Mouse (Mus musculus) spleen, embryonic (tissue): ENCODE measurements around the gene Mrps26.
"Not testable (repeated sequence)": the region's sequence is repeated elsewhere in the genome, so short reads cannot be mapped to it uniquely, and the experiment has no call there.

ENCODE experiments used
- CTCF ChIA-PET: fragments of 350-600 bp; sonication (Branson Sonifier 250); formaldehyde crosslinking; loops from one replicate; lab custom pipeline; 2022; lab: Charles Lee

The Mrps26 gene

DNA sequence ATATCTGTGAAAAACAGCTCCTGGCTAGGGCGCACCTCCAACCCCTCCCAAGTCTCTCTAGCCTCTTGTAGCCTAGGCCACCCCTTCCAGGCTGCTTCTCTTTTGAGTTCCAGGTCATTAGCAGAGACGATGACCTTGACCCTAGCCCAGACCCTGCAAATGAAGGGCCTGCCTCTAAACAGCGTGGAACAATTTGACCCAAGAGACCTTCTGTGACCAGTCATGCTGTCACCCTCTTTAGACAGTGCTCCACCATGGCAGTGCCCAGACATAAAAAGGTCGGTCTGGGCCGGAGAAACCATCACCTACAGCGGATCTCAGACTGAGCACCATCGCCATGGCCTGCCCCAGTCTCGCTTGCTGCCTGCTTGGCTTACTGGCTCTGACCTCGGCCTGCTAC, 12.3 kb downstream of the Mrps26 start, which contains the start of gene Oxt:
Oxt (plus strand) TSS at position 301 of the 400 bp plus-strand sequence.
- CTCF ChIA-PET = interaction anchor here (0.6 kb wide), 1 partner anchor 896 kb away, joined by 3 read pairs; no protein-coding TSS in a partner anchor

DNA sequence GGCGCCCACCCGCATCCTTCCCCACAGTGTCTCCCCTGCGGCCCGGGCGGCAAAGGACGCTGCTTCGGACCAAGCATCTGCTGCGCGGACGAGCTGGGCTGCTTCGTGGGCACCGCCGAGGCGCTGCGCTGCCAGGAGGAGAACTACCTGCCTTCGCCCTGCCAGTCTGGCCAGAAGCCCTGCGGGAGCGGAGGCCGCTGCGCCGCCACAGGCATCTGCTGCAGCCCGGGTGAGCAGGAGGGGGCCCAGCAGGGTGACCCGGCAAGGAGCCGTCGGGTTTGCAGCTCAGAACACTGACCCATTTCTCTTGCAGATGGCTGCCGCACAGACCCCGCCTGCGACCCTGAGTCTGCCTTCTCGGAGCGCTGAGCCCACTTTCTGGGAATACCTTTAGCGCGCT, 13.0 kb downstream of the Mrps26 start:
- CTCF ChIA-PET = not testable (repeated sequence)

DNA sequence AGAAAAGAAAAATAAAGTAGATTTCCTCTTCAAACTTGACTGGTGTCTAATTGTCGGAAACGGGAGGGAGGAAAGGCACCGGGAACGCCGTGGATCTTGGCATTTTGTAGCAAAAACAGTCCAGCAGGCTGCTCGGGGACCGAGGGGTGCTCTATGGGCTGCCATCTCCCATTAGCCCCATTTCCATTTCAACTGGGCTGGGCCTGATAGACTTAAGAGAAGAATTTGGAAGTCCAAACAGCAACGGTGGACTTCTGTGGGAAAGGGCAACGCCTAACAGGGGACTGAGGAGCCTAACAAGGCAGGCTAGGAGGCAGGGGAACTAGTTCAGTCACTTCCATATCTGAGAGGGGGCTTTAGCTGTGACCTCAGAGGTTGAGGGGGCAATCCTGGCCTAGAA, 13.5 kb downstream of the Mrps26 start:
- CTCF ChIA-PET = interaction anchor here (0.6 to 0.7 kb wide), 2 partner anchors 285 to 1669 kb away, joined by 3 to 8 read pairs; no protein-coding TSS in a partner anchor

DNA sequence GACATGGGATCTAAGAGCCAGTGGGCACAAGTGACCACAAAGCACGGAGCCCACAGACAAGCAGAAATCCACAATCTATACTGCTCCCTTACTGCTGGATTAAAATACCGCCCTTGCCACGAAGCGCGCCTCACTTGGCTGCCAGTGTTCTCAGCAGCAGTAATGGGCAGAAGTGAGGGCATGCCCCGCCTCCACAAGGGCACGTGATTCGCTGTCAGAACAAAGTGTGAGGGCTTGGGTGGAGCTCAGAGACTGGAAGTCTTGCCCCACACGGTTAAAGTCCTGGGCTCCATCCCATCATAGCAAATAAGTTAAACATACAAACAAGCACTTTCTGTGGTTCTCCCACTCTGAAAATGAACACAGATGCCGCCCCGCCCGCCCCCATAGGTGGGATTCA, 14.1 kb downstream of the Mrps26 start:
- CTCF ChIA-PET = interaction anchor here (0.7 kb wide), 1 partner anchor 1668 kb away, joined by 8 read pairs; no protein-coding TSS in a partner anchor

DNA sequence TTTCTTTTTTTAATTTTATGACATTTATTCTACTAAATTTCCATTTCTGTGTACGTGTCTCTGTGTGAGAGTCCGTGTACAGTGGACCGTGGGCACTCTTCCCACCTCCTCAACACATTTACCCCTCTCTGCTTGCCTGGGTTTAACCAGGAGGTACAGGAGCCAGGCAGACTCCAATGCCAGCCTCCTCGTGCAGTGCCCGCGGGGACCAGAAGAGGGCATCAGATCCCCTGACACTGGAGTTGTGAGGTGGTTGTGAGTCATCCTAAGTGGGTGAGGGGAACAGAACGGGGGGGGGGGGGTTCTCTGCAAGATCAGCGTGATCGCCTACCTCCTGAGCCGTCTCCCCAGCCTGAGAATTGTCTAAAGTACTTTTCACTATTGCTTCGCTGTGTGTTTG, 14.6 kb downstream of the Mrps26 start:
- CTCF ChIA-PET = interaction anchor here (0.7 kb wide), 1 partner anchor 91 kb away, joined by 3 read pairs; no protein-coding TSS in a partner anchor

DNA sequence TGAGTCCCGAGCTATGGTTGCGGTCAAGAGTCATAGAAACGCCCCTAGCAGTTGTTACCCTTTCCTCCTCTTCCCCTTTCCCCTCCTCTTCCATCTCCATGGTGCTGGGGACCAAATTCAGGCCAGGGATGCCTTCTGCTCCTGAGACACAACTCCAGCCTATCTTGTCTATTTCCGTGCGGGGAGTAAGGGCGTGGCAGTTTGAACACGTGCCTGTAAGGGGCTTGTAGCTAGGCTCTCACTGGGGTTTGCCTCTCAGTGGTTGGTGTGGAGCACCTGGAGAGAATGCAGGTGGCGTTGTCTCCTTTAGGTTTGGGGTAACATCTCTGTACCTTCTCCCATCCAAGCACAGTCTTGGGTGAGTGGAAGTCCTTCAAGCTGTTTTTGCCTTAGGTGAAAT, 16.2 kb downstream of the Mrps26 start:
- CTCF ChIA-PET = no interaction called here

DNA sequence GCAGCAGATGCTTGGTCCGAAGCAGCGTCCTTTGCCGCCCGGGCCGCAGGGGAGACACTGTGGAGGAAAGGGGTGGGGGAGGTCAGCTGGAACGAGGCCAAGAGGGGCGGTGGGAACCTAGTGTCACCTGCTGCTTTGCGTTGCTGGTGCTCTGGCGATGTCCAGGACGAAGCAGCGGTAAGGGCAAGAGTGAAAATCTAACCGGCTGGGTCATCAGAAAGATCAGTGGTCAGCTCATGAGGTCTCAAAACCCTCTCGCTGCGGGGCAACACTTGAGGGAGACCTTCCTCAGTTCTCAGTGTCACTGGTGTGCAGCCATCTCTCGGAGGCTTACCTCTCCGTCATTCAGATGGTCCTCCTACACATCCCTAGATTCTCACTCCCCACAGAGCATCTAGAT, 17.7 kb downstream of the Mrps26 start:
- CTCF ChIA-PET = interaction anchor here (0.7 kb wide), 1 partner anchor 187 kb away, joined by 3 read pairs; no protein-coding TSS in a partner anchor

DNA sequence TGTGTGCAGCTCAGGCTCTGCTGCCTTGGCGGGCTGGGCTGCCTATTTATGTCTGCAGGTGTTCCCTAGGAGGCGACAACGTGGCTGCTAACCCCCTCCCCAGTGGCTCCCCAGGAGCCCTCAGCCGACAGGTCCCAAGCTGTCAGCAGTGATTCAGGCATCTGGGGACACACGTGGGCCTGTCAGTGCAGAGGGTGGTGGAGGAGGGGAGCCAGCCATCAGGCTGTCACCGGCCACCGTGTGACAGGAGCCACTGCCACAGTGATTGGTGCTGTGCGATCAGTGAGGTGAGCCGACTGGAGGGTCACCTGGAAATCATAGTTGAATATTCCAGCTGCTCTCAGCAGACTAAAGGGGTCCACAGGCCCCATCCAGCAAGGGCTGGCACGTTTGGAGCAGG, 19.0 kb downstream of the Mrps26 start, which contains the start of gene Avp:
Avp (minus strand) TSS at position 3 of the 400 bp plus-strand sequence.
- CTCF ChIA-PET = no interaction called here

DNA sequence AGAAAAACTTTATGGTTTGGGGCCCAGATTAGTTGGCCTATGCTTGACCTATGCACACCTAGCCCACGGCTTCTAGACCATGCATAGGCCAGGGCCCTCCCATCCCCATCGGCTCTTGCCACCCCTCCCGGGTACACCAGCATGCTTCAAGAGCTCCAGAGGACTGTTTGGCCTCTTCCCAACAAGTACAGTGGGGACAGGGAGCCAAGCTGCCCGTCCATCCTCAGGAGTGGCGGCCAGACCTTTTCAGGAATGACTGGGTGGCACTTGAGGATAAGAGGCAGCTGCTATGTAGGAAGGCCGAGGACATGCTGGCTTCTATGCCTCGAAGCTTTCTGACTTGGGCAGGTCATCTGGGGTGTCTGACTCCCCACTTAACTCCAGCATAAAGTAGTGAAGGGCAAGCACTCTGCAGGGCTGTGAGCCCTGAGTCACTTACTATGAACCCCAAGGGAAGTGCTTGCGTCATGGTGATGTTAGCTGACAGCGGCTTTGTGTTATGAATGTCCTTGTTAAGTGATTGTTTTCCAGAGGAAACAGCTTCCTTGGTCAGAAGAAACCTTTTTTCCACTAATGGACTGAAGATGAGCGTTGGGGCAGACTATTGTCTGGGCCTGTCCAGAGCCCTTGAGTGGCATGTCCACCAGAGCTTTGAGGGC, 20.5 kb downstream of the Mrps26 start:
- CTCF ChIA-PET = no interaction called here

DNA sequence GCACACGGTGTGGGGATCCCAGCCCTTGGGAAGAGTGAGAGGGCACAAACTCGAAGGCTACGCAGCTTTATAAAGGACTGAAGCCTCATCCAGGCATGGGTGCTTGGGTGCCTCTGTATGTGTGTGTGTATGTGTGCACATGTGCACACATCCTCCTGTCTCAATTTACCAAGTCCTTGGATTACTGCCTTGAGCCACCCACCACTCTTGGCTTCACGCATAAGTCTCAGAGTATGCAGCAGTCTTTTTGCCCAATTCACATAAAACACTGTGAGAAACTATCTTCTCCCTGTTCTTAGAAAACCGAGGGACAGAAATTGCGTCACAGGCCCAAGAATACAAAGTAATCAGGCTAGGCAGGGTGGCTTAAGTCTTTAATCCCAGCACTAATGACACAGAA, 22.5 kb downstream of the Mrps26 start:
- CTCF ChIA-PET = no interaction called here

DNA sequence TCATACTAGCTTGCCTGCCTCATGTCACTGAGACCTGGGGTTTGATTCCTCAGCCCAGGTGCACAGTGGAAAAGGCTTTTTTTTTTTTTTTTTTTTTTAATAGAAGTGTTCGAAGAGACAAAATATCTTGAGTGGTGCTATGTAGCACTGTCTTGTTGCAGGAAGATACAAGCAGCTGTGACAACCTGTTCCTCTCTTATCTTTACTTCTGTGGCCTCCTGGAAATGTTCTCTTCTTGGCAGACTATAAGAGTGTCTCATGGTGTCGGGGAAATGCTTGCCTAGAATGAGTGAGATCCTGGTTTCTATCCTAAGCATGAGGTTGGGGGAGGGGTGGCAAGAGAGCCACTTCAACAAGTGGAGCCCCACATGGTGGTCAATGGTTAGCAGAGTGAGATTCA, 24.8 kb downstream of the Mrps26 start:
- CTCF ChIA-PET = no interaction called here

DNA sequence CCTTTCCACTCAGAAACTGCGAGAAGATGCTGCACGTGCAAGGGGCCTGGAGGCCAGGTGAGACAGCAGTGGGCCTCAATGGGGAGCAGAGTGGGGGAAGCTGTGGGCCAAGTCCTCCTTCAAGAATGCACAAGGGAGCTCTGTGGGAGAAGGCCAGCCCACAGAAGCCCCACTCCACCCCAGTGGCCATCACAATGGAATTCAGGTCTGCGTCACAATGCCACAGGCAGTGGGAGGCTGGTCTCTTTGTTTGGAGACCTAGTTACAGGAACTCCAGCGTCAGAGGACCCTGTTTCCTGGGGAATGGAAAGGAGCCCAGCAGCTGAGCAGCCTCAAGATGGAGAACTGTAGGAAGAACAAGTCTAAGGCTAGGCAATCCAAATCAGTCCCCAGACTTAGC, 25.6 kb downstream of the Mrps26 start:
- CTCF ChIA-PET = no interaction called here

DNA sequence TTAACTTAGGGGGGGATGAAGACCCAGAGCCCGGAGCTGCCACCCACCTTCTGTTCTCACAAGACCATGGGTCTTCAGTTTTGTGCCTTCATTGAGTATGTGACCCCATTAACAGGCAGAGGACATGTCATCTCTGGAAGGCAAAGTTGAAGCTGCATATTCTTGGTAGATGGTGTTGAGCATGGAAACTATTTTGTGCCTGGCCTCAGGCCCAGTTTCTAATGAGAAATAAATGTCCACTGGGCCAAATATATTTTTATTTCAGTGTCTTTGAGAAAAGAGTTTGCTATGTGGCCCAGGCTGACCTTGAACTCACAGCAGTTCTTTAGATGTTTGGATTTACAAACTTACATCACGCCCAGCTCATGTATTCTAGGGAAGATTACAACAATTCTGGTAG, 26.2 kb downstream of the Mrps26 start:
- CTCF ChIA-PET = no interaction called here

DNA sequence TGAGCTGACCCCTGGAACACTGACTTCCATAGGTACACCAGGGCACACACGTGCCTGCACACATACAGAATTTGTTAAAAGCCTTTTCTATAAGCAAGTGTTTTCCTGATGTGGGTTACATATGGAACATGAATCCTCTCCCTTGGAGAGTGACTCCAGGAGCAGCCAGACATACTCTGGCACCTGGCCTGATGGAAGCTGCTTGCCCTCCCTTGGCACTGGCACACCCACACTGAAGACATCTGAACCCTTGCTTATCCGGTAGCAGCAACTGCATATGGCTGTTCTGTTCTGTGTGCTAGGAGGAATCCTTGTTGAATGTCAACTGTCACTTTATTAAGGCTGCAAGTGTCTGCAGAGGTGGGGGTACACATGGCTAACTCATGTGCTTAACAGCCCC, 27.5 kb downstream of the Mrps26 start:
- CTCF ChIA-PET = no interaction called here

DNA sequence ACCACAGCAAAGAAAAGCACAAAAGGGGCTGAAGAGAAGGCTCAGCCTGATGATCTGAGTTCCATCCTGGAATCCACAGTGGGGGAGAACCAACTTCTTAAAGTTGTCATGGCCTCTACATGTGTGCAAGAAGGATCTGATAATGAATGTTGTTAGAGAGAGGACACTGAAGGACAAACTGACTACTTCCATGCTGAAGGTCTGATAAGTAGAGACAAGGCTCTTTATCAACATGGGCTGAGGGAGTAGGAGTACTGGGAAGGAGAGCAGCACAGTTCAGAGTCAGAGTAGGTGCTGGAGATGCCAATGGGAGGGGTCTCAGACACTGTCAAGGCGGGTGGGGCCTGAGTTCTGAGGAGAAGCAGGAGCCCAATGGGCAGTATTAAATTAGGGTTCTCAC, 32.1 kb downstream of the Mrps26 start:
- CTCF ChIA-PET = no interaction called here

DNA sequence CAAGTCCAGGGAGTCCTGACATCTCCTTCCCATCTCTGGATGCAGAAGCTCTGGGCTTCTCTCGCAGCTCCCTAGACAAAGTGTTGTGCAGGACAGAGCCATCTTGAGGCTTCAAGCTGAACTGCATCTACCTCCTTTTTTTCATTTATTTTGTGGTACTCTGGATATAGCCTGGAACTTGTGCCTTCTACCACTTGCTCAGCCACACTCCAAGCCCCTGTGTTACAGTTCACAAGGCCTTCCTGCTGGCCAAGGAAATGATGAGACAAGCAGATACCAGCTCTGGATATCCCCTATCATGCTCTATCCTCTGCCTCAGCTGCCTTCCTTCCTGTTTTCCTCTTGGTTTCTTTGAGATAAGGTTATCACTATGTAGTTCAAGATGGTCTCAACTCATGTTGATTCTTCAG, 34.1 kb downstream of the Mrps26 start:
- CTCF ChIA-PET = interaction anchor here (1.0 kb wide), 1 partner anchor 209 kb away, joined by 3 read pairs; no protein-coding TSS in a partner anchor

DNA sequence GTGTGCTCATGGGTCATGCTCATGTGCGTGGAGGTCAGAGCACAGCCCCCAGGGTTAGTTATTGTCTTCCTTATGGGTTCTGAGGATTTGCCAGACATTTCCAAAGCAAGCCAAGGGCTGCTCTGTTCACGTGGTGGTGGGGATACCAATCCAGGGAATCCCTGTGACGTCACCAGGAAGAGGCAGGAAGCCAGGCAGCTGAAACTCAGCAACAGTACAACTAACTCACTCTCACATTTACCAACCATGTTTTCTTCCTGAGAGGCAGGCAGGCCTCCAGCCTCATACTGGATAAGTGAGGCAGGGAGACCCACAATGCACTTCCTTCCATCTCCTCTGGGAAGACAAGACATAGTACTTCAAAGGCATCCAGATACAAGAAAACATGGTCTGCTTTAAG, 34.9 kb downstream of the Mrps26 start:
- CTCF ChIA-PET = no interaction called here

DNA sequence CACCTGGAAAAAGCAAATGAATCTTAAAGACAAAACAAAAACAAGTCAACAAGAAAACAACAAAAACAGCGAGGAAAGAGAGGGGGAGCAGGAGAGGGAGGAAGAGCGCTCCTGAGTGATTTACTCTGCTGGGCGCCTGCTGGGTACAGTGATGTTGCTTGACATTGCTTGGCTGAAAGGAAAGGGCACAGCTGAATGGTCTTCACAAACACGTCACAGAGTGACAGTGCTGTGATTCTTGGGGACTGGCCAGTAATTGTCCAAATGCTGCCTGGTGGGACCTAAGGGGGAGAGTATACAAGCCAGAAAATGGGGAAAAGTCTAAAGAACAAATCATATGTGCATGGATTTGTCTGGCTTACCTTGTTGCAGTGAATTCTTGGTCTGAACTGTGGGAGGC, 38.7 kb downstream of the Mrps26 start:
- CTCF ChIA-PET = no interaction called here

DNA sequence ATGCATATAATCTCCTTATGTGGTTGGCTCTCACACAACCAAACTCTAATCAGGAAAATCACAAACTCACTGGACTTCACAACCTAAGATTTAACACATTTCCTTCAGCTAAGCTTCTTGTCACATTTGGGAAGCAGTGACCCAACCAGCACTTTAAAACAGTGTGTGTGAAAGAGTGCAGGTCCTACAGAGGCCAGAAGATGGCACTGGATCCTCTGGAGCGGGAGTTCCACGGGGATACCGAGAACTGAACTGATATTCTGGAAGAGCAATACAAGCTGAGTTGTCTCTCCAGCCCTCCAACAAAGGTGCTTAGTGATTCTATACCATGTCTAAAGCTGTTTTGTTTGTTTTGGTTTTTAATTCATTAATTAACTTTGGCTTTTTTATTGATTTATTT, 49.5 kb downstream of the Mrps26 start:
- CTCF ChIA-PET = no interaction called here
